Mouse (Mus musculus) small intestine, adult 2 months (tissue): Measurements from ENCODE around the gene Car5a.

Source experiments
- CTCF ChIP-seq: fragments of 200-500 bp; IDR thresholded peaks from 2 replicates; pipeline ENCODE4 v1.5.1; 2012; ENCODE audit warnings: low read depth, mild to moderate bottlenecking, control low read depth, inconsistent platforms, low read length, moderate library complexity, mixed read lengths; ENCODE audit not compliant: insufficient replicate concordance, insufficient read length; ENCODE audit errors: extremely low read depth
- POLR2A ChIP-seq: fragments of 200-500 bp; IDR thresholded peaks from 2 replicates; pipeline ENCODE4 v1.6.1; 2012; ENCODE audit warnings: low read depth, mild to moderate bottlenecking, control low read depth, inconsistent platforms, low read length, moderate library complexity

GRCm38 (mm10) chr8:121943716-121944115, 988 bp downstream of the Car5a start:
- TF ChIP-seq CTCF (no peak), POLR2A (no peak)
